Mouse (Mus musculus) adrenal gland, adult 2 months (tissue): ENCODE data around the gene Nnat. TPM values are rescaled to one million over a fixed set of nuclear protein-coding genes. Genes with fewer than 3 reads are reported as not detected.

ENCODE experiments used
- DNase-seq: peaks from one replicate; pipeline ENCODE4 v3.0.0; 2021
- microRNA-seq, 2 experiments: library from miRNA; unstranded; fragments of <30 nt; microRNA quantifications; one replicate each; pipeline ENCODE4 v1.2.0; 2021
- polyA plus RNA-seq: library from polyadenylated mRNA; depleted of rRNA; stranded (reverse); fragments of >200 nt; gene quantifications from 2 replicates; pipeline ENCODE4 v1.2.3, GENCODE M21; 2012; rRNA removed
- total RNA-seq, 2 experiments: library from RNA; stranded (reverse); gene quantifications; 2 replicates each; pipeline ENCODE4 v1.2.3; 2021

Nnat gene
- total and polyA plus RNA-seq, 3 experiments, result 32.4 to 111 (median 94.3) TPM

- peak; percentile 69 for DNase-seq
These were observed 45.3 kb downstream of the Nnat start for GRCm38 (mm10) chr2:157605025-157605675.

GRCm38 (mm10) chr2:157607542-157608236, 47.8 kb downstream of the Nnat start:
- no peak for DNase-seq

DNA sequence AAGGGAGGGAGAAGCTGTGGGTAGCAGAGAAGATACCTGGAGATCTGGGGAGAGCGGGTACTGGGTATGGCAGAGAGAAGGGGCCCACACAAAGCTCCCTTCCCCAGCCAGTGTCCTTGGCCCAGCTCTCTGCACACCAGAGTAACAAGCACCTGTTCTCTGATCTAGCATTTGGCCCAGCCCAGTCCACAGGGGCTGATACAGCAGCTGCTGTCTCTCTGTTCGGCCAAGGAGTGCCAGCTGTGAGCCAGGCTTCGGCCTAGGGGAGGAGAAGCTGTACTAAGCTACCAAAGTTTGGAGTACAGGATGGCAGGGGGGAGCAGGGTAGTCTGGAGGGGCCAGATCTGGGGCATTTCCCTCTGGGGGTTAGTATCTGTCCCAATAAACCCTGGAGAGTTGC, 51.9 kb downstream of the Nnat start:
- no peak for DNase-seq

Small RNA genes lying within 50 kb of the gene (microRNA-seq; reads per million reads assigned to microRNA genes)
- 0 to 0.88 reads per million in 2 experiments for gene Gm23134

Other genes with a start within 250 kb of the Nnat start
- gene Ghrh, start 212.6 kb upstream of the Nnat start, total RNA-seq, result not detected
- gene Ghrh, start 212.6 kb upstream of the Nnat start, polyA plus RNA-seq, result not detected in 2 replicates
- gene Manbal, start 192.5 kb upstream of the Nnat start, total RNA-seq, result 10 to 100 TPM; 31.0 to 37.6 TPM
- gene Manbal, start 192.5 kb upstream of the Nnat start, polyA plus RNA-seq, result 85.8 and 87.4 TPM in 2 replicates
- gene Src, start 141.6 kb upstream of the Nnat start, total RNA-seq, result 10 to 100 TPM; 12.6 to 22.7 TPM
- 28.4 and 29.4 TPM in 2 replicates for gene Src, start 141.6 kb upstream of the Nnat start, polyA plus RNA-seq
- 10 to 100 TPM; 66.3 to 98.1 TPM for gene Blcap, start 11.2 kb downstream of the Nnat start, total RNA-seq
- gene Blcap, start 11.2 kb downstream of the Nnat start, polyA plus RNA-seq, result 42.8 and 47.8 TPM in 2 replicates
- 10 to 100 TPM; 15.6 to 20.4 TPM for gene Ctnnbl1, start 177.3 kb downstream of the Nnat start, total RNA-seq
- 12.4 and 13.4 TPM in 2 replicates for gene Ctnnbl1, start 177.3 kb downstream of the Nnat start, polyA plus RNA-seq